Mouse (Mus musculus): ENCODE measurements around the gene Rbpms2. TPM values are rescaled to one million over a fixed set of nuclear protein-coding genes. Genes with fewer than 3 reads are reported as not detected.
"Not testable (repeated sequence)": the region's sequence is repeated elsewhere in the genome, so short reads cannot be mapped to it uniquely, and the experiment has no call there.

The Rbpms2 gene
- polyA plus RNA-seq, 1 experiment from 2014 or later: 125 TPM

GRCm38 (mm10) chr9:65646782-65647181, 17.3 kb downstream of the Rbpms2 start:
- no peaks in the 10 kb centered on the region for H3K27me3 ChIP-seq (ENCODE audit: control insufficient read depth, insufficient read depth, low read length)
- 75% methylated on average over 2 of the region's 2 CpGs for WGBS
- H3K36me3 ChIP-seq (ENCODE audit: control insufficient read depth, insufficient read depth, low read length): peaks cover 15% of the 10 kb centered on the region
- H3K4me1 ChIP-seq (ENCODE audit: control insufficient read depth in 2 of 2, insufficient read depth in 2 of 2, low read length in 2 of 2): peaks cover 44 to 76% of the 10 kb centered on the region in 2 experiments
- no peaks in the 10 kb centered on the region for H3K9me3 ChIP-seq (ENCODE audit: control insufficient read depth, low read length)
- no peak overlapping the region for H3K9ac ChIP-seq (ENCODE audit: low read length)
- peak overlapping the region; percentile 95 to 98; a peak in 3 of 4 replicates for H3K27ac ChIP-seq (replicated peaks in 1 of 2; ENCODE audit: control insufficient read depth in 1 of 2, insufficient read depth in 1 of 2, low read depth in 2 of 2, low read length in 2 of 2)
- ATAC-seq (ENCODE audit: insufficient number of reproducible peaks, insufficient read depth, low FRiP score, low read depth): no peak
- H3K4me3 ChIP-seq (ENCODE audit: control insufficient read depth in 1 of 2, insufficient read depth in 1 of 2, low read depth in 1 of 2, low read length in 2 of 2): no peak overlapping the region
- H3K4me2 ChIP-seq (ENCODE audit: low read length): peak overlapping the region; percentile 50; the same call in 1 of the 2 replicates

GRCm38 (mm10) chr9:65648730-65649129, 19.3 kb downstream of the Rbpms2 start:
- no peak for ATAC-seq (ENCODE audit: insufficient number of reproducible peaks, insufficient read depth, low FRiP score, low read depth)
- Histone ChIP-seq H3K9me3 (ENCODE audit: control insufficient read depth, low read length) (no peaks in the 10 kb centered on the region), H3K27me3 (ENCODE audit: control insufficient read depth, insufficient read depth, low read length) (no peaks in the 10 kb centered on the region), H3K4me1 (ENCODE audit: control insufficient read depth in 2 of 2, insufficient read depth in 2 of 2, low read length in 2 of 2) (peaks cover 38 to 66% of the 10 kb centered on the region in 2 experiments), H3K9ac (ENCODE audit: low read length) (no peak overlapping the region), H3K4me2 (ENCODE audit: low read length) (no peak overlapping the region), H3K27ac (replicated peaks in 1 of 2; ENCODE audit: control insufficient read depth in 1 of 2, insufficient read depth in 1 of 2, low read depth in 2 of 2, low read length in 2 of 2) (no peak overlapping the region), H3K36me3 (ENCODE audit: control insufficient read depth, insufficient read depth, low read length) (peaks cover 13% of the 10 kb centered on the region), H3K4me3 (ENCODE audit: control insufficient read depth in 1 of 2, insufficient read depth in 1 of 2, low read depth in 1 of 2, low read length in 2 of 2) (no peak overlapping the region)
- WGBS: 76% methylated on average over 13 of the region's 13 CpGs

GRCm38 (mm10) chr9:65649997-65650396, 20.5 kb downstream of the Rbpms2 start:
- H3K4me2 ChIP-seq (ENCODE audit: low read length): no peak overlapping the region
- peaks cover 13% of the 10 kb centered on the region; the same call in 1 of the 2 replicates for H3K36me3 ChIP-seq (ENCODE audit: control insufficient read depth, insufficient read depth, low read length)
- no peak overlapping the region for H3K4me3 ChIP-seq (ENCODE audit: control insufficient read depth in 1 of 2, insufficient read depth in 1 of 2, low read depth in 1 of 2, low read length in 2 of 2)
- H3K27me3 ChIP-seq (ENCODE audit: control insufficient read depth, insufficient read depth, low read length): no peaks in the 10 kb centered on the region
- no peaks in the 10 kb centered on the region for H3K9me3 ChIP-seq (ENCODE audit: control insufficient read depth, low read length)
- WGBS: 0% methylated on average over 1 of the region's 1 CpGs
- peaks cover 38 to 61% of the 10 kb centered on the region in 2 experiments for H3K4me1 ChIP-seq (ENCODE audit: control insufficient read depth in 2 of 2, insufficient read depth in 2 of 2, low read length in 2 of 2)
- ATAC-seq (ENCODE audit: insufficient number of reproducible peaks, insufficient read depth, low FRiP score, low read depth): no peak
- H3K27ac ChIP-seq (replicated peaks in 1 of 2; ENCODE audit: control insufficient read depth in 1 of 2, insufficient read depth in 1 of 2, low read depth in 2 of 2, low read length in 2 of 2): peak overlapping the region; percentile 64 to 66
- 0 out of 2 replicates have a peak overlapping the region, but pooled peaks have one; percentile 10 for H3K9ac ChIP-seq (ENCODE audit: low read length)

- Histone ChIP-seq H3K4me1 (ENCODE audit: control insufficient read depth in 2 of 2, insufficient read depth in 2 of 2, low read length in 2 of 2) (peaks cover 24 to 44% of the 10 kb centered on the region in 2 experiments), H3K36me3 (ENCODE audit: control insufficient read depth, insufficient read depth, low read length) (peaks cover 18% of the 10 kb centered on the region)
- H3K4me3 ChIP-seq (ENCODE audit: control insufficient read depth in 1 of 2, insufficient read depth in 1 of 2, low read depth in 1 of 2, low read length in 2 of 2); H3K9me3 ChIP-seq (ENCODE audit: control insufficient read depth, low read length); ATAC-seq (ENCODE audit: insufficient number of reproducible peaks, insufficient read depth, low FRiP score, low read depth); H3K9ac ChIP-seq (ENCODE audit: low read length); H3K27me3 ChIP-seq (ENCODE audit: control insufficient read depth, insufficient read depth, low read length); H3K4me2 ChIP-seq (ENCODE audit: low read length); H3K27ac ChIP-seq (replicated peaks in 1 of 2; ENCODE audit: control insufficient read depth in 1 of 2, insufficient read depth in 1 of 2, low read depth in 2 of 2, low read length in 2 of 2): not testable (repeated sequence)
- WGBS: 92% methylated on average over 1 of the region's 1 CpGs
Measured at GRCm38 (mm10) chr9:65651957-65652356, 22.5 kb downstream of the Rbpms2 start.

GRCm38 (mm10) chr9:65653741-65654140, 24.3 kb downstream of the Rbpms2 start:
- H3K9me3 ChIP-seq (ENCODE audit: control insufficient read depth, low read length): no peaks in the 10 kb centered on the region
- peaks cover 22% of the 10 kb centered on the region for H3K36me3 ChIP-seq (ENCODE audit: control insufficient read depth, insufficient read depth, low read length)
- ATAC-seq (ENCODE audit: insufficient number of reproducible peaks, insufficient read depth, low FRiP score, low read depth): no peak
- no peaks in the 10 kb centered on the region for H3K27me3 ChIP-seq (ENCODE audit: control insufficient read depth, insufficient read depth, low read length)
- H3K9ac ChIP-seq (ENCODE audit: low read length): no peak overlapping the region
- WGBS: 87% methylated on average over 4 of the region's 4 CpGs
- H3K27ac ChIP-seq (replicated peaks in 1 of 2; ENCODE audit: control insufficient read depth in 1 of 2, insufficient read depth in 1 of 2, low read depth in 2 of 2, low read length in 2 of 2): no peak overlapping the region
- H3K4me3 ChIP-seq (ENCODE audit: control insufficient read depth in 1 of 2, insufficient read depth in 1 of 2, low read depth in 1 of 2, low read length in 2 of 2): no peak overlapping the region
- no peak overlapping the region for H3K4me2 ChIP-seq (ENCODE audit: low read length)
- H3K4me1 ChIP-seq (ENCODE audit: control insufficient read depth in 2 of 2, insufficient read depth in 2 of 2, low read length in 2 of 2): peaks cover 22 to 30% of the 10 kb centered on the region in 2 experiments

GRCm38 (mm10) chr9:65654700-65655237, 25.3 kb downstream of the Rbpms2 start:
- no peak overlapping the region for H3K4me3 ChIP-seq (ENCODE audit: control insufficient read depth in 1 of 2, insufficient read depth in 1 of 2, low read depth in 1 of 2, low read length in 2 of 2)
- H3K9ac ChIP-seq (ENCODE audit: low read length): no peak overlapping the region
- H3K9me3 ChIP-seq (ENCODE audit: control insufficient read depth, low read length): no peaks in the 10 kb centered on the region
- 62% methylated on average over 3 of the region's 3 CpGs for WGBS
- no peak overlapping the region for H3K4me2 ChIP-seq (ENCODE audit: low read length)
- peaks cover 28% of the 10 kb centered on the region for H3K36me3 ChIP-seq (ENCODE audit: control insufficient read depth, insufficient read depth, low read length)
- peak overlapping the region; percentile 4 to 14; a peak in 1 of 4 replicates for H3K27ac ChIP-seq (replicated peaks in 1 of 2; ENCODE audit: control insufficient read depth in 1 of 2, insufficient read depth in 1 of 2, low read depth in 2 of 2, low read length in 2 of 2)
- peaks cover 14 to 19% of the 10 kb centered on the region in 2 experiments for H3K4me1 ChIP-seq (ENCODE audit: control insufficient read depth in 2 of 2, insufficient read depth in 2 of 2, low read length in 2 of 2)
- no peaks in the 10 kb centered on the region for H3K27me3 ChIP-seq (ENCODE audit: control insufficient read depth, insufficient read depth, low read length)
- ATAC-seq (ENCODE audit: insufficient number of reproducible peaks, insufficient read depth, low FRiP score, low read depth): no peak

- no peaks in the 10 kb centered on the region for H3K9me3 ChIP-seq (ENCODE audit: control insufficient read depth, low read length)
- H3K9ac ChIP-seq (ENCODE audit: low read length): no peak overlapping the region
- peaks cover 6 to 13% of the 10 kb centered on the region in 2 experiments for H3K4me1 ChIP-seq (ENCODE audit: control insufficient read depth in 2 of 2, insufficient read depth in 2 of 2, low read length in 2 of 2)
- H3K27me3 ChIP-seq (ENCODE audit: control insufficient read depth, insufficient read depth, low read length): no peaks in the 10 kb centered on the region
- 78% methylated on average over 8 of the region's 8 CpGs for WGBS
- H3K36me3 ChIP-seq (ENCODE audit: control insufficient read depth, insufficient read depth, low read length): peaks cover 28% of the 10 kb centered on the region
- H3K27ac ChIP-seq (replicated peaks in 1 of 2; ENCODE audit: control insufficient read depth in 1 of 2, insufficient read depth in 1 of 2, low read depth in 2 of 2, low read length in 2 of 2): no peak overlapping the region
- H3K4me2 ChIP-seq (ENCODE audit: low read length): no peak overlapping the region
- no peak overlapping the region for H3K4me3 ChIP-seq (ENCODE audit: control insufficient read depth in 1 of 2, insufficient read depth in 1 of 2, low read depth in 1 of 2, low read length in 2 of 2)
- ATAC-seq (ENCODE audit: insufficient number of reproducible peaks, insufficient read depth, low FRiP score, low read depth): no peak
Measured at GRCm38 (mm10) chr9:65655540-65655939, 26.1 kb downstream of the Rbpms2 start.

GRCm38 (mm10) chr9:65657218-65657617, 27.8 kb downstream of the Rbpms2 start:
- H3K4me2 ChIP-seq (ENCODE audit: low read length): no peak overlapping the region
- no peak for ATAC-seq (ENCODE audit: insufficient number of reproducible peaks, insufficient read depth, low FRiP score, low read depth)
- H3K4me3 ChIP-seq (ENCODE audit: control insufficient read depth in 1 of 2, insufficient read depth in 1 of 2, low read depth in 1 of 2, low read length in 2 of 2): no peak overlapping the region
- WGBS: 73% methylated on average over 3 of the region's 3 CpGs
- no peak overlapping the region for H3K27ac ChIP-seq (replicated peaks in 1 of 2; ENCODE audit: control insufficient read depth in 1 of 2, insufficient read depth in 1 of 2, low read depth in 2 of 2, low read length in 2 of 2)
- peaks cover 5 to 9% of the 10 kb centered on the region in 2 experiments; a peak in 3 of 4 replicates for H3K4me1 ChIP-seq (ENCODE audit: control insufficient read depth in 2 of 2, insufficient read depth in 2 of 2, low read length in 2 of 2)
- no peak overlapping the region for H3K9ac ChIP-seq (ENCODE audit: low read length)
- H3K9me3 ChIP-seq (ENCODE audit: control insufficient read depth, low read length): no peaks in the 10 kb centered on the region
- no peaks in the 10 kb centered on the region for H3K27me3 ChIP-seq (ENCODE audit: control insufficient read depth, insufficient read depth, low read length)
- peaks cover 21% of the 10 kb centered on the region for H3K36me3 ChIP-seq (ENCODE audit: control insufficient read depth, insufficient read depth, low read length)
